Mouse (Mus musculus): ENCODE data around the gene Mafk. TPM values are rescaled to one million over a fixed set of nuclear protein-coding genes. Genes with fewer than 3 reads are reported as not detected.

Gene Mafk
- polyA plus RNA-seq, 1 experiment from 2014 or later = 13.4 TPM

DNA sequence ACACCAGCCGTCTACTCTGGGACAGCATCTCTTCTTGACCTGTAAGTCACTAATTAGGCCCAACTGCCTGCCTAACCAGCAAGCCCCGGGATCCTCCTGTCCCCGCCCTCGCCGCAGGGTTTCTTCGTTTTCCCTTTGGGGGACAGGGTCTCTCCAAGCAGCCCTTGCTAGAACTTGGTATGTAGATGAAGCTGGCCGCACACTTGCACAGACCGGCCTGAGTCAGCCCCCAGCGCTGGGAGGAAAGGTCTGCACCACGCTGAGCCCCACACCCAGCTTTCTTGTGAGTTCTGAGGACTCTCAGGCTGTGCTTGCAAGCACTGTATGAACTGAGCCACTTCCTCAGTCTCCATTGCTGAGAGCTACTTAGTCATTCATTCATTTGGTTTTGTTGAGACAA, 33.2 kb downstream of the Mafk start:
- Histone ChIP-seq H3K36me3 (peaks cover 31% of the 10 kb centered on the region), H3K9ac (no peak overlapping the region), H3K4me2 (no peak overlapping the region; the same call in 1 of the 2 replicates), H3K4me3 (no peak overlapping the region), H3K27me3 (no peaks in the 10 kb centered on the region), H3K27ac (no peak overlapping the region), H3K9me3 (no peaks in the 10 kb centered on the region), H3K4me1 (replicated peaks) (peaks cover 21% of the 10 kb centered on the region)
- no peak for ATAC-seq (ENCODE audit: low FRiP score)
- 92% methylated on average over 10 of the region's 10 CpGs for WGBS

DNA sequence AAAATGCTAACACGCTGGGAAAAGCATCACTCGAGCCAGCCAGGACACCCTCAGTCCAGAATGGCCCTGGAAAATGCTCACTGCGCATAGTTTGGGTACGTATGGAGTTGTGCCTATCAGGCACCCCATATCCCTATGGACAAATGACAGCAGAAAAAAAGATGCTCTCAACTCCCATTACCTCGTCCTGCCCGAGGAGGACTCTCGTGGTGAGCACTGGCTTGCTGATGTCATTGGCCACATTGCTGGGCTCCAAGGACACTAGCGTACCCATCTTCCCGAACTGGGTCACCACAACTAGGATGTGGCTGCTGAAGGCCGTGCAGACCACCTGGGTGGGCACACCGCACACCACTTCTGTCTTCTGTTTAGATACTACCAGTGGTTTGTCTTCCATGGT, 34.6 kb downstream of the Mafk start:
- ATAC-seq (ENCODE audit: low FRiP score) = no peak; the same call in 1 of the 2 replicates
- 51% methylated on average over 11 of the region's 11 CpGs for WGBS
- peak overlapping the region; percentile 83; the same call in 1 of the 2 replicates for H3K27ac ChIP-seq

DNA sequence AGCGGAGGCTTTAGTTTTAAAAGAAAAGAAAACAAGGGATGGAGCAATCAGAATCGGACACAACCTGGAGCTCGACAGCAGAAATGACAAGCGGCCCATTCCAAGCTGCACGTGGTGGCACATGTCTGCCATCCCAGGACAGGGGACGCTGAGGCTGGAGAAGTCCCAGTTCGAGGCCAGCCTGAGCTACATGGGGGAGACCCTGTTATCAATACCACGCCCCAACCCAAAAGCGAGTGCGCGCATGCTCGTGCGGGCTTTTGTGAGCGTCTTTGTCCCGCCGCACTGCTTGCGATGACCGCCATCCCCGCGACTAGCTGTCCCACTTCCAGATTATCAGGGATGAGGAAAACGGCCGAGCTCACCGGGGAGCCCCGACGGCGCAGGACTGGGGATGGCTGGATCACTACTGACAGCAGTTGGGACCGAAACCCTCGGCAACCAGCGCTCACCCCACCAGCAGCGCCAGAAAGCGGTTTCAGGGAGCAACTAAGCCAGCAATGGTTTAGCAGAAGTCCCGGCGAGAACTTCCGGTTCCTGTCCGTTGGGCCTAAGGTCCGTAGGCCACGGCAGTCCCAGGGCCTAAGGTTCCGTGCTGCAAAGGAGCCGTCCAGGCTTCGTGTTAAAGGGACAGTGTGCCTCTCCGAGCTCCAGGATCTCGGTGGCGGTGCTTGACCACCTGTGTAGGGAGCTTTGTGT, 35.2 kb downstream of the Mafk start, which contains the start of the genes Gm26938 and Psmg3:
Gm26938 (minus strand) TSS at position 51 of the 699 bp plus-strand sequence.
Psmg3 (minus strand) TSS at position 529 of the 699 bp plus-strand sequence.
- ATAC-seq (ENCODE audit: low FRiP score) = peak; percentile 86
- Histone ChIP-seq H3K9ac (peak within 1 kb of the TSS; percentile 80), H3K9me3 (no peaks in the 10 kb centered on the region), H3K4me3 (peak within 1 kb of the TSS; percentile 69), H3K27me3 (0 out of 2 replicates have a peak, but pooled peaks cover 4% of the 10 kb centered on the region), H3K27ac (peak within 1 kb of the TSS; percentile 83), H3K4me1 (replicated peaks) (peaks cover 21% of the 10 kb centered on the region), H3K36me3 (peaks cover 29% of the 10 kb centered on the region), H3K4me2 (peak within 1 kb of the TSS; percentile 94)
- WGBS = under 1% methylated on average over 43 of the region's 43 CpGs

More for the DNA sequence above, 34.6 kb downstream of the Mafk start:
- no peaks in the 10 kb centered on the region for H3K27me3 ChIP-seq
- peak overlapping the region; percentile 80 for H3K9ac ChIP-seq
- H3K36me3 ChIP-seq = peaks cover 31% of the 10 kb centered on the region
- peak overlapping the region; percentile 94 for H3K4me2 ChIP-seq
- peaks cover 21% of the 10 kb centered on the region for H3K4me1 ChIP-seq (replicated peaks)
- peak overlapping the region; percentile 69 for H3K4me3 ChIP-seq
- H3K9me3 ChIP-seq = no peaks in the 10 kb centered on the region

DNA sequence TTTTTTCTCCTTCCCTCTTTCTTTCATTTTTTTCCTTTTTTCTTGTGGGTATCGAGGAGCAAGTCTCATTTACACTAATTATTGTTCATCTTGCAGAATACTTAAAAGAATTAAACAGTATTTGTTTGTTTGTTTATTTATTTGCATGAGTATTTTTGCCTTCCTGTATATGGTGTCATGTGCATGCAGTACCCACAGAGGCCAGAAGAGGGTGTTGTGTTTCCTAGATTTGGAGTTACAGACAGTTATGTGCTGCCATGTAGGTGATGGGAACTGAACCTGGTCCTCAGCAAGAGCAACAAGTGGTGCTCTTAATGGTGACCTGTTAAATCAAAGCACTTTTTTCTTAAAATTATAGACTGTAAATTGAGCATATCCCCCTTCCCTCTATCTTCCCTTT, 36.3 kb downstream of the Mafk start:
- 96% methylated on average over 1 of the region's 1 CpGs for WGBS
- H3K4me1 ChIP-seq (replicated peaks) = peaks cover 21% of the 10 kb centered on the region
- ATAC-seq (ENCODE audit: low FRiP score) = no peak
- no peak overlapping the region for H3K9ac ChIP-seq
- H3K27ac ChIP-seq = no peak overlapping the region
- peaks cover 18% of the 10 kb centered on the region for H3K36me3 ChIP-seq
- H3K9me3 ChIP-seq = no peaks in the 10 kb centered on the region
- no peak overlapping the region for H3K4me3 ChIP-seq
- 0 out of 2 replicates have a peak, but pooled peaks cover 8% of the 10 kb centered on the region for H3K27me3 ChIP-seq
- H3K4me2 ChIP-seq = no peak overlapping the region

DNA sequence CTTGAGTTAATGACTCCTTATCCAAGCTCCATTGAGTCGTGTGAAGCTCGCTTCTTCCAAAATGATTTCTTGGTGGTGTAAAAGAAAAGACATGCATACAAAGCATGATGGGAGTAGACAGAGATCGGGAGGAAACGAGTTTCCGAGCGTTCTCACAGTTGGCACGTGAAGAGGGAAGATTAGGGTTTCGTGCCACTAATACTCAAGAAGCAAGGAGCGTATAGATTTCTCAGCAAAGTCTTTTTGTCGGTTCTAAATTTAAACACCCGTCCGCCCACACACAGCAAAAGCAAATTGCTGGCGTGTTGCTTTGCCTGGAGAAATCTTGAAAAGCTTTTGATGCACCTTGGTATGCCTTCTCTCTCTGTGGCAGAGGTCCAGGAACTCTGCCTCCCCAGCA, 38.1 kb downstream of the Mafk start:
- Histone ChIP-seq H3K4me3 (no peak overlapping the region), H3K4me1 (replicated peaks) (peaks cover 17% of the 10 kb centered on the region), H3K9ac (no peak overlapping the region), H3K27me3 (0 out of 2 replicates have a peak, but pooled peaks cover 8% of the 10 kb centered on the region), H3K27ac (no peak overlapping the region), H3K9me3 (no peaks in the 10 kb centered on the region), H3K36me3 (peaks cover 2% of the 10 kb centered on the region; the same call in 1 of the 2 replicates), H3K4me2 (no peak overlapping the region)
- WGBS = 86% methylated on average over 13 of the region's 13 CpGs
- ATAC-seq (ENCODE audit: low FRiP score) = no peak

DNA sequence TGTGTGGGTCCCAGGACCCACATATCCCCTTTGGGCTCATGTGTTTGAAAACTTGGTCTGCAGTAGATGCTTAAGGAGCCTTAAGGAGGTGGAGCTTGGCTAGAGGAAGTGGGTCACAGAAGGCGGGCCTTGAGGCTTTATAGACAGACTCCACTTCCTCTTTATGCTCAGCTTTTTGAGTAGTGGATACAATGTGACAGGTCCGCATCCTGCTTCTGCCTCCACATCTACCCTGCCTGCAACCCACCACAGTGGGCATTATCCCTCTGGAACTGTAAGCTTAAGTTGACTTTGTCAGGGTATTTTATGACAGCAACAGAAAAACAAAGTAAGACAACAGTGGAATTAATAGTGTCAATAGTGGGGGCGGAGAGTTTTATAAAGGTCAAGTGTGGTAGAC, 39.4 kb downstream of the Mafk start:
- Histone ChIP-seq H3K27me3 (0 out of 2 replicates have a peak, but pooled peaks cover 8% of the 10 kb centered on the region), H3K36me3 (no peaks in the 10 kb centered on the region), H3K4me3 (no peak overlapping the region), H3K9me3 (no peaks in the 10 kb centered on the region), H3K27ac (no peak overlapping the region), H3K9ac (no peak overlapping the region), H3K4me2 (no peak overlapping the region), H3K4me1 (replicated peaks) (peaks cover 5% of the 10 kb centered on the region)
- 90% methylated on average over 3 of the region's 3 CpGs for WGBS
- no peak for ATAC-seq (ENCODE audit: low FRiP score)

DNA sequence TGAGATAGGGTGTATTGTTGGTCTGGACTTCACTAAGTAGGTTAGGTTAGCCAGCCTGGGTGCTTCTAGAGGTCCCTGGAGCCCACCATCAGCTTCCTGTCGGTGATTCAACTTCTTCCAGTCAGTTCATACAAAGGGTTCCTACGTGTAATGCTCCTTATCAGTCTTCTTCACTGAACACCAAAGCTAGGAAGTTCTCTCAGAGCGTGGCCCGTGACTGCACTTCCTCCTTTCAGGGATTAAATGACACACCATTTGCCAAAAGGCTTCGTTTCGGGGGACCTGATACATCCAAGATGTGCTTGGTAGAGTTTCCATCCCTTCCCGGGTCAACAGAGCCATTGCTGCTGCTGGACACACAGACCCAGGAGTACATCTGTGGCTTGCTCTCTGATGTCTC, 40.8 kb downstream of the Mafk start:
- Histone ChIP-seq H3K27me3 (0 out of 2 replicates have a peak, but pooled peaks cover 10% of the 10 kb centered on the region), H3K36me3 (no peaks in the 10 kb centered on the region), H3K9ac (no peak overlapping the region), H3K4me2 (no peak overlapping the region), H3K27ac (no peak overlapping the region), H3K4me1 (replicated peaks) (no peaks in the 10 kb centered on the region), H3K9me3 (no peaks in the 10 kb centered on the region), H3K4me3 (no peak overlapping the region)
- no peak for ATAC-seq (ENCODE audit: low FRiP score)
- 90% methylated on average over 7 of the region's 7 CpGs for WGBS

DNA sequence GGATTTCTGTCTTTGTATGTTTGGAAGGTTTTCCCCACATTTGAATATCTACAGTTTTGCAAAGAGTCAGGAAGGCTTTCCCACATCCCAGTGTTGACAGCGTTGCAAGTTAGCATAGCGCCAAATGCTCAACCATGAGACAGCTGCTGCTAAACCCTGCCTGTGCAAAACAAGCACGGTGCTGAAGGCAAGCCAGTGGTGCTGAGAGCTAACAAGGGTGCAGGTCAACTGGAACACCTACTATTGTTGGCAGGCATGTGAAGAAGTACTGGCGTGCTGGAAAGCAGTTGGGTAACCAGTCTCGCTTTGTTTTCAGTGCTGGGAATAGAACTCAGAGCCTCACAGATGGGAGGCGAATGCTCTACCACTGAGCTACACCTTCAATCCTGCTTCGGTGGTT, 44.4 kb downstream of the Mafk start:
- no peak for ATAC-seq (ENCODE audit: low FRiP score)
- H3K4me2 ChIP-seq = no peak overlapping the region

DNA sequence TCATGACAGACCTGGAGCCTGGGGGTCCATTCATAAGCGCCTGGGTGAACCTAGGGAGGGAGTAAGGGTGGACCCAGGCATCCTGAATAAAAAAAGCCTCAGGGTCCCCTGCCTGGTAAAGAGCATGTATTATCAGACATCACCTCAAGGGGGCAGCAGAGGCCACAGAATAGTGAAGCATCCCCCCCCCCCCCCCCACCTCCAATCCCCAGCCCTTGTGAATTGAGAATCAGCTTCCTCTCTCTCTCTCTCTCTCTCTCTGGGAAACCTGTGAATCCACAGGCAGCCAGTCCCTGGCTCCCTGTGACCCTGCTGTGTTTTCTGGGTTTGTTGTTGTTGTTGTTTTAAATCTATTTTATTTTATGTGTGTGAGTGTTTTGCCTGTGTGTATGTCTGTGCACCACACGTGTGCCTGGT, 47.2 kb downstream of the Mafk start:
- H3K27ac ChIP-seq = no peak overlapping the region
- peak; percentile 63; the same call in 1 of the 2 replicates for ATAC-seq (ENCODE audit: low FRiP score)
- H3K4me1 ChIP-seq (replicated peaks) = peaks cover 6% of the 10 kb centered on the region; the same call in 1 of the 2 replicates
- H3K4me3 ChIP-seq = no peak overlapping the region
- no peak overlapping the region for H3K4me2 ChIP-seq
- H3K9ac ChIP-seq = no peak overlapping the region
- H3K36me3 ChIP-seq = no peaks in the 10 kb centered on the region
- H3K9me3 ChIP-seq = no peaks in the 10 kb centered on the region
- 8% methylated on average over 2 of the region's 2 CpGs for WGBS
- H3K27me3 ChIP-seq = 0 out of 2 replicates have a peak, but pooled peaks cover 5% of the 10 kb centered on the region

More for the DNA sequence above, 44.4 kb downstream of the Mafk start:
- Histone ChIP-seq H3K4me3 (no peak overlapping the region), H3K9me3 (no peaks in the 10 kb centered on the region), H3K27ac (no peak overlapping the region), H3K9ac (no peak overlapping the region), H3K4me1 (replicated peaks) (peaks cover 3% of the 10 kb centered on the region; the same call in 1 of the 2 replicates), H3K27me3 (0 out of 2 replicates have a peak, but pooled peaks cover 13% of the 10 kb centered on the region), H3K36me3 (no peaks in the 10 kb centered on the region)
- WGBS = 89% methylated on average over 7 of the region's 7 CpGs

DNA sequence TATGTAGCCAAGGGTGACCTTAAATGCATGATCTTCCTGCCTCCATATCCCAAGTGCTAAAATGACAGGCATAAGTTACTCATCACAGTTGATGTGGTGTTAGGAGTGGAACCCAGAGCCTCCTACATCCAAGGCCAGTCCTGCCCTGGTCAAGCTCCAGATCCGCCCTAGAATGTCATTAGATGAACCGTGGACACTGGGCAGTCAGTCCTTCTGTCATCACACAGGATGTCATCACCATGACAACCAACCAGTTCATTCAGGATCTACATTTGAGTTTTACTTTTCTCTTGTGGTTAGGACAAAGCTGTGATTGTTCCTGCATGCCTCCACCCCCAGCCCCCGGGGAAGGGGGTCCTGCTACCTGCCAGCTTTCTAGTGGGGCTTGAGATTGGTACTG, 47.8 kb downstream of the Mafk start:
- Histone ChIP-seq H3K4me3 (no peak overlapping the region), H3K4me1 (replicated peaks) (peaks cover 6% of the 10 kb centered on the region; the same call in 1 of the 2 replicates), H3K27me3 (0 out of 2 replicates have a peak, but pooled peaks cover 5% of the 10 kb centered on the region), H3K27ac (no peak overlapping the region), H3K4me2 (no peak overlapping the region), H3K9me3 (no peaks in the 10 kb centered on the region), H3K9ac (no peak overlapping the region), H3K36me3 (no peaks in the 10 kb centered on the region)
- ATAC-seq (ENCODE audit: low FRiP score) = no peak
- WGBS = 12% methylated on average over 3 of the region's 3 CpGs

DNA sequence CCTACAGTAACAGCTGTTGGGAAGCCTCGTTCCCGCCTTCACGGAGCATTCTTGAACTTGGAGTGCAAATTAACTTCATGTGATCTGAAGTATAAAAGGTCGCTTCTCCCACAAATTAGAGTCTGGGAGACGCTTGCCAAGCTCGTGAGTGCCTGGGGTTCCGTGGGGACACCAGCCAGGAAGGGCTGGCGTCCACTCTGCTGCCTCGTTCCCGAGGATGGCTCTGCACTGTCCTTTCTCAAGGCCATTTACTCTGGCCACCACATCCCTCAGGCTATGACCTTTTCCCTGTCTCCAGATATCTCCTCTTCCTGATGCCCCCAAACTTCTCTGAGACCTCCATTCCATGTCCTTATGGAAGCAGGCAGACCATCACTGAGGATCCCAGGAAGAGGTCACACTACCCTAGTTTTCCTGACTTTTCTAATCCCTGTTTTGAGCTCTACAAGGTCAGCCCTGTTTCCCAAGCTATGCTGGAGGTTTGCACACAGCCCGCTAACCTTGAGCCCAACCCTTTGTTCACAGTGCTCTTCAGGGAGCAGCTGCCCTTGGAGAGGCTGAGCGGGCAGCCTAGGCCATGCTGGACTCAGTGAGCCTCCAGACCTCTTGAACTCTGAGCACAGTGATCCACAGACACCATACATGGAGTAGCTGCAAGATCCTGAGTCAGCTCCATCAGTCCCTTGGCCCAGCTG, 58.5 kb downstream of the Mafk start:
- H3K27ac ChIP-seq = no peak overlapping the region
- H3K4me2 ChIP-seq = no peak overlapping the region
- H3K4me3 ChIP-seq = no peak overlapping the region
- H3K36me3 ChIP-seq = no peaks in the 10 kb centered on the region
- no peak for ATAC-seq (ENCODE audit: low FRiP score)
- H3K4me1 ChIP-seq (replicated peaks) = peaks cover 26% of the 10 kb centered on the region
- 79% methylated on average over 12 of the region's 12 CpGs for WGBS
- no peak overlapping the region for H3K9ac ChIP-seq
- peaks cover 4% of the 10 kb centered on the region; the same call in 1 of the 2 replicates for H3K9me3 ChIP-seq
- no peaks in the 10 kb centered on the region; the same call in 1 of the 2 replicates for H3K27me3 ChIP-seq
